Mouse (Mus musculus) C2C12 (cell line): Measurements from ENCODE around the gene Cdk14.

ENCODE experiments used
- CEBPB ChIP-seq: IDR thresholded peaks from one replicate; pipeline ENCODE4 v1.6.1; 2011; ENCODE audit warnings: low read depth, mild to moderate bottlenecking, control low read depth, moderate library complexity
- CTCF ChIP-seq: IDR thresholded peaks from one replicate; pipeline ENCODE4 v1.5.1; 2011; ENCODE audit not compliant: control insufficient read depth, insufficient read depth, insufficient read length
- FOSL1 ChIP-seq: IDR thresholded peaks from one replicate; pipeline ENCODE4 v1.8.0; 2011; ENCODE audit warnings: mild to moderate bottlenecking, low read length; ENCODE audit not compliant: poor library complexity, insufficient read depth, severe bottlenecking
- MAX ChIP-seq: IDR thresholded peaks from one replicate; pipeline ENCODE4 v1.6.1; 2011; ENCODE audit warnings: mild to moderate bottlenecking, control low read depth
- MYOD1 ChIP-seq: IDR thresholded peaks from one replicate; pipeline ENCODE4 v1.6.1; 2011; ENCODE audit warnings: low read depth; ENCODE audit not compliant: control insufficient read depth, insufficient read length
- MYOG ChIP-seq: IDR thresholded peaks from one replicate; pipeline ENCODE4 v1.6.1; 2011; ENCODE audit not compliant: control insufficient read depth, insufficient read length; ENCODE audit errors: extremely low read depth
- USF1 ChIP-seq: IDR thresholded peaks from one replicate; pipeline ENCODE4 v1.6.1; 2011; ENCODE audit warnings: low read depth, mild to moderate bottlenecking, control low read depth, moderate library complexity

GRCm38 (mm10) chr5:4788484-4788883 lies 631.6 kb downstream of the Cdk14 start:
- no peak for TF ChIP-seq CTCF
- TF ChIP-seq CEBPB = no peak
- TF ChIP-seq MYOD1 = no peak
- TF ChIP-seq MAX = no peak
- no peak for TF ChIP-seq USF1
- TF ChIP-seq FOSL1 = peak; percentile 37
- TF ChIP-seq MYOG = no peak
